Mouse (Mus musculus) cerebral cortex, adult 2 months (tissue): ENCODE measurements around the gene Traf2.

Source experiments
- WGBS: fragments of 180-500 bp; shearing (Covaris S2); methylation state at CpG from one replicate; pipeline ENCODE4 v1.1.7; 2018; 5-methylcytosine and 5-hydroxymethylcytosine counted together

The Traf2 gene

GRCm38 (mm10) chr2:25545996-25546810 is 537 bp downstream of the Traf2 start:
- WGBS = 10% methylated on average over 40 of the region's 43 CpGs

- WGBS = 92% methylated on average over 10 of the region's 10 CpGs
These were observed 4.9 kb downstream of the Traf2 start for GRCm38 (mm10) chr2:25541644-25542367.

GRCm38 (mm10) chr2:25540541-25540948 is 6.2 kb downstream of the Traf2 start:
- 88% methylated on average over 4 of the region's 4 CpGs for WGBS

GRCm38 (mm10) chr2:25536531-25536930 is 10.2 kb downstream of the Traf2 start:
- 96% methylated on average over 8 of the region's 8 CpGs for WGBS

- 96% methylated on average over 2 of the region's 2 CpGs for WGBS
These were observed 11.9 kb downstream of the Traf2 start for GRCm38 (mm10) chr2:25534866-25535182.

- 78% methylated on average over 3 of the region's 3 CpGs for WGBS
These were observed 12.4 kb downstream of the Traf2 start for GRCm38 (mm10) chr2:25534178-25534865.

GRCm38 (mm10) chr2:25533707-25534106 is 13.0 kb downstream of the Traf2 start:
- WGBS = 91% methylated on average over 2 of the region's 2 CpGs

GRCm38 (mm10) chr2:25526510-25527302 is 20.0 kb downstream of the Traf2 start:
- WGBS = 91% methylated on average over 9 of the region's 9 CpGs

GRCm38 (mm10) chr2:25509912-25510311 is 36.8 kb downstream of the Traf2 start:
- WGBS = 83% methylated on average over 3 of the region's 3 CpGs

GRCm38 (mm10) chr2:25506964-25507363 is 39.8 kb downstream of the Traf2 start:
- WGBS = 34% methylated on average over 5 of the region's 5 CpGs

- WGBS = 90% methylated on average over 4 of the region's 4 CpGs
These were observed 40.9 kb downstream of the Traf2 start for GRCm38 (mm10) chr2:25505860-25506259.

GRCm38 (mm10) chr2:25505000-25505399 is 41.7 kb downstream of the Traf2 start:
- 93% methylated on average over 1 of the region's 1 CpGs for WGBS

- 91% methylated on average over 19 of the region's 19 CpGs for WGBS
These were observed 42.2 kb downstream of the Traf2 start for GRCm38 (mm10) chr2:25504538-25504937.

GRCm38 (mm10) chr2:25502726-25503125 is 44.0 kb downstream of the Traf2 start:
- WGBS = 92% methylated on average over 3 of the region's 3 CpGs

GRCm38 (mm10) chr2:25501593-25502486 is 44.9 kb downstream of the Traf2 start, which contains the start of gene C8g:
Gene C8g, minus strand, starts transcription at chr2:25501719.
- WGBS = 69% methylated on average over 20 of the region's 20 CpGs

GRCm38 (mm10) chr2:25500576-25501405 is 45.9 kb downstream of the Traf2 start, which contains the start of gene Fbxw5:
Gene Fbxw5, plus strand, starts transcription at chr2:25500750.
- WGBS = 3% methylated on average over 39 of the region's 44 CpGs

GRCm38 (mm10) chr2:25500071-25500575 is 46.6 kb downstream of the Traf2 start:
- 72% methylated on average over 6 of the region's 6 CpGs for WGBS

- WGBS = 77% methylated on average over 15 of the region's 15 CpGs
These were observed 47.9 kb downstream of the Traf2 start for GRCm38 (mm10) chr2:25498622-25499478.
